Mouse (Mus musculus) CD4-positive naive resting alpha-beta T cell, adult 57 days (primary cell): Measurements from ENCODE around the gene Pira2. TPM values are rescaled to one million over a fixed set of nuclear protein-coding genes. Genes with fewer than 3 reads are reported as not detected.

Experiments
- total RNA-seq: library from RNA; stranded (reverse); gene quantifications from one replicate; pipeline ENCODE4 v1.2.4, GENCODE M21; 2023

Pira2 gene
- 0.30 TPM for total RNA-seq

DNA sequence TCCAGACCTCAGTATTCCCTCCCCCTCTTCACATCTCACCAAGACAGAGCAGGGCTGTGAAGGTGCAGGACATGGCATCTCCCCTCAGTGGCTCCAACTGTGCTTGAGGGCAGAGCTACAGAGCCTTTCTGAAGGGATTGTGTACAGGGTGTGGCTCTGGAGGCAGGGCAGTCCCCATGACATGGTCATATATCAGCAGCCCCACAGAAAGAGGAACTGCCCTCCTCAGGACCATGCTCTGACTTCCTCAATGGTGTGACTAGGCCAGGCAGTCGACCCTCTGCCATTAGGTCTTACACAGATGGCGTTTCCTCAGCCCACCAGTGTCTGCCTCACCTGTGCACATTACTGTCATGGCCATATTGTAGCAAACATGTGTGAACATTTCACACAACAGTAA, at the start of gene Pira2:
Pira2 (minus strand) TSS at position 101 of the 400 bp plus-strand sequence.

DNA sequence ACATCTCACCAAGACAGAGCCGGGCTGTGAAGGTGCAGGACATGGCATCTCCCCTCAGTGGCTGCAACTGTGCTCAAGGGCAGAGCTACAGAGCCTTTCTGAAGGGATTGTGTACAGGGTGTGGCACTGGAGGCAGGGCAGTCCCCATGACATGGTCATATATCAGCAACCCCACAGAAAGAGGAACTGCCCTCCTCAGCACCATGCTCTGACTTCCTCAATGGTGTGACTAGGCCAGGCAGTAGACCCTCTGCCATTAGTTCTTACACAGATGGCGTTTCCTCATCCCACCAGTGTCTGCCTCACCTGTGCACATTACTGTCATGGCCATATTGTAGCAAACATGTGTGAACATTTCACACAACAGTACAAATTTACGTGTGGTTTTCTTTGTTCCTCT, 19.3 kb downstream of the Pira2 start, which contains the start of gene Gm15448:
Gm15448 (minus strand) TSS at position 89 of the 400 bp plus-strand sequence.

Other genes starting within 250 kb of the Pira2 start
- not detected for gene Oscar, start 228.9 kb downstream of the Pira2 start, total RNA-seq
- gene Ndufa3, start 227.7 kb downstream of the Pira2 start, total RNA-seq = 346 TPM
- gene Tfpt, start 215.1 kb downstream of the Pira2 start, total RNA-seq = 24.7 TPM
- gene Prpf31, start 215.1 kb downstream of the Pira2 start, total RNA-seq = 57.1 TPM
- 115 TPM for gene Cnot3, start 199.8 kb downstream of the Pira2 start, total RNA-seq
- 11.1 TPM for gene Leng1, start 179.2 kb downstream of the Pira2 start, total RNA-seq
- gene Tmc4, start 167.5 kb downstream of the Pira2 start, total RNA-seq = 15.1 TPM
- gene Tsen34, start 152.2 kb downstream of the Pira2 start, total RNA-seq = 19.9 TPM
- gene Mboat7, start 151.5 kb downstream of the Pira2 start, total RNA-seq = 73.5 TPM
- 2,564 TPM for gene Rps9, start 141.1 kb downstream of the Pira2 start, total RNA-seq
- 3.1 TPM for gene Pirb, start 124.7 kb downstream of the Pira2 start, total RNA-seq
- gene Gm15448, start 19.4 kb downstream of the Pira2 start, total RNA-seq = not detected
- 0.77 TPM for gene Gm14548, start 53.1 kb upstream of the Pira2 start, total RNA-seq
- gene Lilra6, start 70.5 kb upstream of the Pira2 start, total RNA-seq = 1.2 TPM
- 11.1 TPM for gene Lair1, start 218.2 kb upstream of the Pira2 start, total RNA-seq